Mouse (Mus musculus) layer of hippocampus, adult 9-10 months (tissue): ENCODE data around the gene Zar1l.

Experiments used
- DNase-seq: peaks from one replicate; pipeline ENCODE4 v3.0.0; 2022; ENCODE audit warnings: low spot score

Gene Zar1l

DNA sequence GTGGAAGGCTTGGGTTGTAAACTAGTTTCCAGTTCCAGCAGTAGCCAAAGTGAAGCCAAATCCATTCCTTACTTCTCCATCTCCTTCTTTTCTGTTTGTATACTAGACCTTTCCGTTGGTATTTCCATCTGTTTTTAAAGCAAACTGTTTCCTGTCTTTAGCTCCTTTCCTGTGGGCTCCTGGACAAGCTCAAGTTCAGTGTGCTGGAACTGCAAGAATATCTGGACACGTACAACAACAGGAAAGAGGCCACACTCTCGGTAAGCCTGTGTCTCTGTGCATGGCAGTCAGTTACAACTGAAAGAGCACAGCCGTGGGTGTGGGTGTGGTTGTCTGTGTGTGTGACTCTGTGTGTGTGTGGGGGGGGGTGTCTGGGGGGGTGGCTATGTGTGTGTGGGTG lies 39.4 kb downstream of the Zar1l start:
- DNase-seq, result no peak

- no peak for DNase-seq
Observed at GRCm38 (mm10) chr5:150477364-150477763, 40.6 kb downstream of the Zar1l start.

DNA sequence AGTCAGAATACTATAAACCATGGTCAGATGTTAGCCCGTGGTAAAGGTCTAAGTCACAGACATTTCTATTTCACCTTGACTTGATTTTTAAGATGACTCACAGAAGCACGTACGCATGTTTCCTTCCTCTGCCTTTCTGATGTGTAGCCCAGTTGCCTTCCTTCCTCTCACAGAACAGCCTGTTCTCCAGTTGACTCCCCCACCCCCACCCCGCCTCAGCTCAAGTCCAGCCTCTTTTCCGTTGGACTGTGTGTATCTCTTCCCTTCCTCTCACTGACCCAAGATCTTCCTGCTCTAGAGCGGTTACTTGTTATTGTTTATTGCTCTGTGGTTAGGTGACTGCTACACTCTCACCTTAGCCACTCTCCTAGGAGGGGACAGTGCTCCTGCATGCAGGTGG lies 49.5 kb downstream of the Zar1l start:
- DNase-seq, result no peak

DNA sequence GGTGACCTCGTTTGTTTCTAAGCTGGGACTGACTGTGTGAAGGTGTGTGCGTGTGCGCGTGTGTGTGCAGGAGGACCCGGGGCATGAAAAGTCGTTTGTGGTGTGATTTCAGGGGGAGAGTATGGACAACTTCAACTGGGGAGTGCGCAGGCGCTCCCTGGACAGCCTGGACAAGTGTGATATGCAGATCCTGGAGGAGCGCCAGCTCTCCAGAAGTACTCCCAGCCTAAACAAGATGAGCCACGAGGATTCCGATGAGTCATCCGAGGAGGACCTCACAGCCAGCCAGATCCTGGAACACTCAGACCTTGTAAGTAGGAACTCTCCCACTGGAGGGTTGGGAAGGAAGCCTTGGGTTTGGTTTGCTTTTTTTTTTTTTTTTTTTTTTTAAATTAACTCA lies 51.8 kb downstream of the Zar1l start:
- no peak for DNase-seq

DNA sequence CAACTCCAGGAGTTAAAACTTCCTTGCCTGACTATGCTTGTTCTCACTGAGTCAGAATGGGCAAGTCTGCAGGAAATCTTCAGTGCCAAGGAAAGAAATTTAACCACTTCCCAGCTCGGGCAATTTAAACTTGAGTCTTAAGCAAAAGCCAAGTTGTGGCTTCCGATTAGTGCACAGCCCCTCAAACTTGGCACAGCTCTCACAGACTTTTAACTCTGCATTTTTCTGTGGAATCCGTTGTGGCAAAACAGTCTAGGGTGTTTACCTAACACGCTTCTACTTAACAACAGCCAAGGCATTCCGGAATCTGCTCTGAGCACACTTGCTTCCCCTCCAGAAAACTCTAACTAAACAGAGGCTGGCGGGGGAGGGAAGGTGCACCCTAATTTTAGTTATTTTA lies 52.7 kb downstream of the Zar1l start:
- no peak for DNase-seq

- no peak for DNase-seq
Observed at GRCm38 (mm10) chr5:150464721-150465120, 53.2 kb downstream of the Zar1l start.

- no peak for DNase-seq
Observed at GRCm38 (mm10) chr5:150459801-150460200, 58.2 kb downstream of the Zar1l start.

DNA sequence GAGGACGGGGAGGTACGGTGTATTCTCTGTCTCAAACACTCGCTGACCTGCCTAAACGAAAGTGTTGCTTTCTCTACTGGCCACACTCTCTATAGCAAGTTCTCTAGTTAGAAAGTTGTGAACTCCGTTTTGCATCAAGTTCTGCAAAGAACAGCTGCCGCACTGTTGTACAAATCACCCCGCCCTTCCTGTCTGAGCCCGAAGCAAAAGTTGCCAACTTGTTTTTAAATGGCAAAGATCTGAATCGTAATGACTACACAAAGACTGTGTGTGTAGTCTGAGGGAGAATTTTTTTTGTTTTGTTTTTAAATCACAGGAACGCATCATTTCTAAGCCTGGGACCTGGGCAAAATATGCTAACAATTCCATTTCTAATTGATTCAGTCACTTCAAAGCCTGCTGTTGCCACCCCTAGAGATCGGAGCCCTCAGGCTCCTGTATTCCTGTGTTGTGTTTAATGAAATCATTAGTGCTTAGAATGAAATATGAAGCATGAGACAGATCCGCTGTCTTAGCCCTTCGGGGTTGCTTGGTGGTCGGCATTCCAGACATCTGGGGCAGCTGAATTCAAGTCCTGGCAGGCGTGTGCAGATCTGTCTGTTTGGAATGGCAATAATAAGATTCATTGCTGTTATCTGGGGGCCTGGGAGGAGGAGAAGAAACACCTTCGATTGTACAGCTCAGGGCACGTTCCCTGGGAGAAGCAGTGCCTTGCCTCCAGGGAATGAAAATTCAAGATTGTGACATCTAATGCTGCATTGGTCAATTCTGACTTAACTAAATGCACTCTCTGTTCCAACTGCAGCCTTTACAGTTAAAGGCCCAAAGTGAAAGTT lies 59.8 kb downstream of the Zar1l start:
- no peak for DNase-seq

GRCm38 (mm10) chr5:150457165-150457903 lies 60.6 kb downstream of the Zar1l start:
- DNase-seq, result no peak
